Mouse (Mus musculus) G1E (cell line): ENCODE measurements around the gene Nomo1.

Source experiments
- CTCF ChIP-seq: IDR thresholded peaks from 2 replicates; pipeline ENCODE4 v1.5.1; 2012; ENCODE audit warnings: low read depth, low read length, inconsistent platforms, mixed read lengths
- GATA1 ChIP-seq: IDR thresholded peaks from 2 replicates; pipeline ENCODE4 v1.6.1; 2012; ENCODE audit warnings: borderline replicate concordance, low read length, inconsistent platforms, mixed read lengths
- POLR2AphosphoS5 ChIP-seq: IDR thresholded peaks from 2 replicates; pipeline ENCODE4 v1.6.1; 2012; ENCODE audit warnings: low read depth, low read length, inconsistent platforms; ENCODE audit not compliant: insufficient replicate concordance
- TAL1 ChIP-seq: conservative IDR thresholded peaks from 2 replicates; pipeline ENCODE4 v1.6.1; 2012; ENCODE audit warnings: low read depth, low read length, inconsistent platforms, mixed read lengths

DNA sequence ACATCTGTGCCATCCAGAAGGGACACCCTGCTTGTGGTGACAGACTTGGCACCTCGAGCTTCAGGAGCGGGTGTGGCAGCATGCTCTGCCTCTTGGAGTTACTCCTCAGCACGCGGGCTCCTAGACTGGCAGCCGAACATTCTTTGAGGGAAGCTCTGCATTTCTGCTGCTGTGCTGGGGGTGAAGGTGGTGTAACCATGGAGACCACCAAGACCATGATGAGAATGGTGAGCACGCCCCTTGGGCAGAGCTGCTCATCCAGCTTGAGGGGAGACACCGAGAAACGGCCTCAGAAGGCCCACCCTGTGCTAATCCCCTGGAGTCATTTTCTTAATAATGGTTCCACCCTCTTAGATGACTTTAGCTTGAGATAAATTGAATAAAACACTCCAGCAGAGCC is 59.3 kb downstream of the Nomo1 start:
- TF ChIP-seq POLR2AphosphoS5 (no peak), CTCF (no peak), GATA1 (no peak), TAL1 (no peak)
